Mouse (Mus musculus): ENCODE measurements around the gene Abhd14b.

- TF ChIP-seq CTCF (IDR thresholded peaks at IDR 0.05; ENCODE audit: extremely low read depth, insufficient read depth, insufficient read length, insufficient replicate concordance) (peak; percentile 97), POLR2A (IDR thresholded peaks at IDR 0.05; ENCODE audit: low read depth, low read length) (peak; percentile 23; the same call in 1 of the 2 replicates)
These were observed 29.7 kb downstream of the Abhd14b start, which contains the start of gene Parp3 for GRCm38 (mm10) chr9:106476924-106477484.
